In genomic region chr13:59676316-59677229, GRCm38 (mm10) we compare ENCODE assay signal across 13 mouse cellular contexts. TPM values are rescaled to one million over a fixed set of nuclear protein-coding genes. Genes with fewer than 3 reads are reported as not detected.
DNase-seq lines count a peak whose midpoint lies in the region; ATAC-seq lines count a peak whose summit lies in the region.
"Had no signal": no experiment of that assay in that cellular context is flagged by ENCODE, and none has a peak within 500 bp of the region (broad histone marks: within the 10 kb centered on the region; RNA-seq: fewer than 3 reads in every experiment).

No protein-coding gene starts in this region.

- WGBS in midbrain, embryonic 14.5 days: 79% methylated on average over 12 of the region's 12 CpGs

- H3K9ac ChIP-seq in midbrain, embryonic 14.5 days (replicated peaks; ENCODE audit: low read length): no peak overlapping the region

- H3K36me3 ChIP-seq in midbrain, embryonic 14.5 days (ENCODE audit: control insufficient read depth, insufficient read depth, low read length): no peaks in the 10 kb centered on the region
- H3K36me3 ChIP-seq: stomach, embryonic 15.5 days had no signal

- peak; percentile 55 to 56; a peak in 2 of 4 replicates for ATAC-seq in hematopoietic stem cell, adult 5-6 weeks (replicated peaks in 1 of 2; ENCODE audit: insufficient read depth in 1 of 2, low FRiP score in 2 of 2, low TSS enrichment in 1 of 2, low read depth in 1 of 2, poor library complexity in 2 of 2, severe bottlenecking in 2 of 2)
- ATAC-seq in midbrain, embryonic 14.5 days (ENCODE audit: low FRiP score, low TSS enrichment): no peak

- peak; percentile 35 for DNase-seq in kidney, postnatal 10 days
- DNase-seq in kidney, adult 8-10 months: no peak
- DNase-seq in R1 (ENCODE audit: low read depth, low spot score): peak; percentile 68
- no peak for DNase-seq in midbrain, embryonic 14.5 days
- DNase-seq in cerebellum, adult 8-10 months: no peak
- DNase-seq in layer of hippocampus, adult 9-11 months: no peak

- no peak overlapping the region for H3K27ac ChIP-seq in midbrain, embryonic 14.5 days (replicated peaks; ENCODE audit: low read depth, low read length)

- no peaks in the 10 kb centered on the region for H3K9me3 ChIP-seq in midbrain, embryonic 14.5 days (ENCODE audit: control insufficient read depth, low read length)
- H3K9me3 ChIP-seq: stomach, embryonic 15.5 days had no signal

- no peak overlapping the region for H3K4me2 ChIP-seq in midbrain, embryonic 14.5 days (ENCODE audit: low read length)

- peaks cover 12% of the 10 kb centered on the region for H3K4me1 ChIP-seq in midbrain, embryonic 14.5 days (ENCODE audit: control insufficient read depth, insufficient read depth, low read length)

- H3K4me3 ChIP-seq in midbrain, embryonic 14.5 days (replicated peaks; ENCODE audit: low read depth, low read length): 0 out of 2 replicates have a peak overlapping the region, but pooled peaks have one; percentile 75

- no peaks in the 10 kb centered on the region for H3K27me3 ChIP-seq in midbrain, embryonic 14.5 days (ENCODE audit: control insufficient read depth, insufficient read depth, low read length)
- H3K27me3 ChIP-seq: stomach, embryonic 15.5 days had no signal

RNA-seq across cellular contexts. Expression of gene Golm1, which starts 1.0 kb away (rescaled TPM):
- total RNA-seq in hematopoietic stem cell, adult 5-6 weeks (2017): 29.8 and 41.9 TPM in 2 replicates
- 27.5 and 46.0 TPM in 2 replicates for polyA plus RNA-seq in midbrain, embryonic 14.5 days (2014; fragmentation: Nextera tagmentation; extraction: Ambion mirVana)

RNA-seq across cellular contexts. Expression of gene 4921517D22Rik, which starts 17.3 kb away (rescaled TPM):
- not detected in 2 replicates for total RNA-seq in hematopoietic stem cell, adult 5-6 weeks (2017)
- polyA plus RNA-seq in midbrain, embryonic 14.5 days (2014; fragmentation: Nextera tagmentation; extraction: Ambion mirVana): not detected in 2 replicates
- total RNA-seq: left cerebral cortex, postnatal 36 days; megakaryocyte-erythroid progenitor cell, adult 5-6 weeks had no signal
- polyA plus RNA-seq: heart, embryonic 11.5 days; kidney, embryonic 16.5 days; stomach, embryonic 15.5 days; urinary bladder, adult 2 months had no signal

RNA-seq across cellular contexts. Expression of gene Spata31d1a, which starts 33.6 kb away (rescaled TPM):
- not detected in 2 replicates for total RNA-seq in hematopoietic stem cell, adult 5-6 weeks (2017)
- polyA plus RNA-seq in midbrain, embryonic 14.5 days (2014; fragmentation: Nextera tagmentation; extraction: Ambion mirVana): 0.19 TPM in 1 of 2 replicates, not detected in the other
- polyA plus RNA-seq: heart, embryonic 11.5 days; kidney, embryonic 16.5 days; stomach, embryonic 15.5 days; urinary bladder, adult 2 months had no signal

RNA-seq across cellular contexts. Expression of gene Spata31d1b, which starts 35.5 kb away (rescaled TPM):
- total RNA-seq in hematopoietic stem cell, adult 5-6 weeks (2017): not detected in 2 replicates
- not detected in 2 replicates for polyA plus RNA-seq in midbrain, embryonic 14.5 days (2014; fragmentation: Nextera tagmentation; extraction: Ambion mirVana)
- total RNA-seq: left cerebral cortex, postnatal 36 days; megakaryocyte-erythroid progenitor cell, adult 5-6 weeks had no signal
- polyA plus RNA-seq: heart, embryonic 11.5 days; kidney, embryonic 16.5 days; stomach, embryonic 15.5 days; urinary bladder, adult 2 months had no signal

RNA-seq across cellular contexts. Expression of gene Spata31d1d, which starts 55.0 kb away (rescaled TPM):
- total RNA-seq in hematopoietic stem cell, adult 5-6 weeks (2017): not detected in 2 replicates
- polyA plus RNA-seq in midbrain, embryonic 14.5 days (2014; fragmentation: Nextera tagmentation; extraction: Ambion mirVana): not detected in 2 replicates
- total RNA-seq: left cerebral cortex, postnatal 36 days had no signal
- polyA plus RNA-seq: heart, embryonic 11.5 days; kidney, embryonic 16.5 days; stomach, embryonic 15.5 days; urinary bladder, adult 2 months had no signal

Comparison
In these comparisons a context has a peak if more than half of its experiments do, and no peak if none do; other contexts are left out.
1. DNase-seq: peak in kidney, postnatal 10 days (single experiment) and R1 (single experiment); none in kidney, adult 8-10 months (0 of 2), midbrain, embryonic 14.5 days (single experiment), cerebellum, adult 8-10 months (single experiment) and layer of hippocampus, adult 9-11 months (single experiment).